Mouse (Mus musculus): ENCODE measurements around the gene Hivep2.
A peak's percentile ranks its signal among the peaks of the same experiment; 100 is the strongest.

Gene Hivep2

GRCm38 (mm10) chr10:13973563-13974179 lies 7.8 kb downstream of the Hivep2 start:
- peak; percentile 63 for DNase-seq

- DNase-seq = no peak
Observed at GRCm38 (mm10) chr10:13974472-13974871, 8.6 kb downstream of the Hivep2 start.

GRCm38 (mm10) chr10:13975861-13976260 lies 10.0 kb downstream of the Hivep2 start:
- DNase-seq = no peak

- no peak for DNase-seq
Observed at GRCm38 (mm10) chr10:13976267-13976666, 10.4 kb downstream of the Hivep2 start.

GRCm38 (mm10) chr10:13982271-13982670 lies 16.4 kb downstream of the Hivep2 start:
- DNase-seq = no peak

- DNase-seq = peak; percentile 85
Observed at GRCm38 (mm10) chr10:13982769-13983381, 17.0 kb downstream of the Hivep2 start.

- no peak for DNase-seq
Observed at GRCm38 (mm10) chr10:13983631-13984030, 17.8 kb downstream of the Hivep2 start.

- no peak for DNase-seq
Observed at GRCm38 (mm10) chr10:13984233-13984632, 18.4 kb downstream of the Hivep2 start.

- DNase-seq = no peak
Observed at GRCm38 (mm10) chr10:13986539-13986938, 20.7 kb downstream of the Hivep2 start.

- DNase-seq = no peak
Observed at GRCm38 (mm10) chr10:13987336-13987735, 21.5 kb downstream of the Hivep2 start.

- peak; percentile 48 for DNase-seq
Observed at GRCm38 (mm10) chr10:13988280-13988679, 22.4 kb downstream of the Hivep2 start.

- DNase-seq = no peak
Observed at GRCm38 (mm10) chr10:13988757-13989156, 22.9 kb downstream of the Hivep2 start.

GRCm38 (mm10) chr10:13990842-13991241 lies 25.0 kb downstream of the Hivep2 start:
- DNase-seq = no peak

GRCm38 (mm10) chr10:13993411-13993810 lies 27.5 kb downstream of the Hivep2 start:
- no peak for DNase-seq

- no peak for DNase-seq
Observed at GRCm38 (mm10) chr10:13997336-13997735, 31.5 kb downstream of the Hivep2 start.

- no peak for DNase-seq
Observed at GRCm38 (mm10) chr10:14004769-14005517, 39.1 kb downstream of the Hivep2 start.

- DNase-seq = no peak
Observed at GRCm38 (mm10) chr10:14009721-14010120, 43.8 kb downstream of the Hivep2 start.

GRCm38 (mm10) chr10:14016287-14016970 lies 50.6 kb downstream of the Hivep2 start:
- peak; percentile 44 for DNase-seq

- DNase-seq = no peak
Observed at GRCm38 (mm10) chr10:14017338-14017737, 51.5 kb downstream of the Hivep2 start.

- no peak for DNase-seq
Observed at GRCm38 (mm10) chr10:14017822-14018364, 52.0 kb downstream of the Hivep2 start.

GRCm38 (mm10) chr10:14018672-14019071 lies 52.8 kb downstream of the Hivep2 start:
- DNase-seq = no peak

GRCm38 (mm10) chr10:14019198-14019597 lies 53.3 kb downstream of the Hivep2 start:
- no peak for DNase-seq

GRCm38 (mm10) chr10:14020253-14020652 lies 54.4 kb downstream of the Hivep2 start:
- no peak for DNase-seq
